ENCODE assay signal across 36 mouse cellular contexts in the genomic region with DNA sequence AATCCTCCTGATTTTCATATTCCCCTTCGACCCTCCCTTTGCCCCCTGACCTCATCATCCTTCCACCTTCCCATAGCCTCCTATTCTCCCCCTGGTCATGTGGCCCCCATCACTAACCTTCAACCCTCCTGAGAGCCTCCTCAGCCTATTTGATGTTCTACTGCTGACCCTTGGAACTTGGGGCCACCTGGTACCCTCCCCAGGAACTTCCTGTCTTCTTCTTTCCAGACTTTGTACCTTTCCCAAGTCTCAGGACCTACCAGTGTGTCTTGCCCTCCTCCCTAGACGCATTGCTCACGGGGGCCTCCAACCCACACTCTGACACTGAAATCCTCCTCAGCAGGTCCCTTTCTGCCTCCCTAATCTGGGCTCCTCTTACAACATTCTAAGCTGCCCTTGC. TPM values are rescaled to one million over a fixed set of nuclear protein-coding genes. Genes with fewer than 3 reads are reported as not detected.
"Had no signal": no experiment of that assay in that cellular context is flagged by ENCODE, and none has a peak within 500 bp of the region (broad histone marks: within the 10 kb centered on the region; RNA-seq: fewer than 3 reads in every experiment).

No protein-coding gene starts in this region.

- H3K4me1 ChIP-seq: heart, embryonic 10.5 days; heart, embryonic 12.5 days; heart, embryonic 13.5 days; heart, embryonic 15.5 days; hindbrain, embryonic 10.5 days; hindbrain, embryonic 12.5 days; hindbrain, embryonic 13.5 days; hindbrain, embryonic 15.5 days; kidney, embryonic 15.5 days had no signal

- ATAC-seq: hindbrain, embryonic 16.5 days; hindbrain, postnatal 0 days; inflammation-experienced regulatory T-cells, adult 6 months; intestine, embryonic 16.5 days had no signal

- H3K9ac ChIP-seq: heart, embryonic 12.5 days; heart, embryonic 13.5 days; heart, embryonic 15.5 days; hindbrain, embryonic 12.5 days; hindbrain, embryonic 13.5 days; hindbrain, embryonic 14.5 days; hindbrain, embryonic 15.5 days; kidney, embryonic 15.5 days had no signal

- H3K4me2 ChIP-seq: heart, embryonic 11.5 days; heart, embryonic 12.5 days; heart, embryonic 13.5 days; heart, embryonic 15.5 days; hindbrain, embryonic 12.5 days; hindbrain, embryonic 13.5 days; hindbrain, embryonic 14.5 days; hindbrain, embryonic 15.5 days; kidney, embryonic 15.5 days had no signal

- H3K9me3 ChIP-seq: heart, embryonic 10.5 days; heart, embryonic 12.5 days; heart, embryonic 13.5 days; heart, embryonic 15.5 days; hindbrain, embryonic 10.5 days; hindbrain, embryonic 12.5 days; hindbrain, embryonic 13.5 days; hindbrain, embryonic 15.5 days; kidney, embryonic 15.5 days had no signal

- H3K27me3 ChIP-seq: heart, embryonic 12.5 days; heart, embryonic 13.5 days; heart, embryonic 15.5 days; hindbrain, embryonic 12.5 days; hindbrain, embryonic 13.5 days; hindbrain, embryonic 15.5 days; kidney, embryonic 15.5 days had no signal

- H3K27ac ChIP-seq: heart, adult 2 months; heart, embryonic 10.5 days; heart, embryonic 13.5 days; heart, embryonic 15.5 days; hindbrain, embryonic 10.5 days; hindbrain, embryonic 12.5 days; hindbrain, embryonic 13.5 days; hindbrain, embryonic 14.5 days; hindbrain, embryonic 15.5 days; hindbrain, postnatal 0 days; kidney, embryonic 15.5 days; layer of hippocampus, adult 2 months; left cerebral cortex, adult 2 months had no signal

- DNase-seq: heart, adult 18-20 months; heart, adult 2 months; heart, postnatal 10 days; heart, postnatal 14 days; heart, postnatal 36 days; heart, postnatal 4 days; kidney, adult 11 months; kidney, postnatal 14 days; kidney, postnatal 4 days; layer of hippocampus, adult 9-11 months; layer of hippocampus, postnatal 36 days had no signal

- H3K36me3 ChIP-seq: heart, embryonic 10.5 days; heart, embryonic 12.5 days; heart, embryonic 13.5 days; heart, embryonic 15.5 days; hindbrain, embryonic 10.5 days; hindbrain, embryonic 12.5 days; hindbrain, embryonic 13.5 days; hindbrain, embryonic 15.5 days; kidney, embryonic 15.5 days had no signal

- H3K4me3 ChIP-seq: heart, adult 2 months; heart, embryonic 10.5 days; heart, embryonic 12.5 days; heart, embryonic 13.5 days; heart, embryonic 15.5 days; hindbrain, embryonic 10.5 days; hindbrain, embryonic 12.5 days; hindbrain, embryonic 13.5 days; hindbrain, embryonic 15.5 days; kidney, embryonic 15.5 days; layer of hippocampus, adult 2 months; left cerebral cortex, adult 2 months had no signal

RNA-seq across cellular contexts. Expression of a gene that starts 22.0 kb away (rescaled TPM):
- polyA plus RNA-seq: heart, adult 2 months; hindbrain, embryonic 11.5 days; inflammation-experienced regulatory T-cells, adult 6 months; large intestine, adult 2 months had no signal

RNA-seq across cellular contexts. Expression of a gene that starts 55.0 kb away (rescaled TPM):
- polyA plus RNA-seq: heart, adult 2 months; heart, embryonic 10.5 days; heart, embryonic 11.5 days; heart, embryonic 12.5 days; heart, embryonic 13.5 days; heart, embryonic 14.5 days; heart, embryonic 15.5 days; heart, embryonic 16.5 days; heart, postnatal 0 days; hindbrain, embryonic 10.5 days; hindbrain, embryonic 11.5 days; hindbrain, embryonic 12.5 days; hindbrain, embryonic 13.5 days; hindbrain, embryonic 14.5 days; hindbrain, embryonic 15.5 days; hindbrain, embryonic 16.5 days; hindbrain, postnatal 0 days; inflammation-experienced regulatory T-cells, adult 6 months; intestine, embryonic 14.5 days; intestine, embryonic 16.5 days; kidney, embryonic 14.5 days; kidney, embryonic 15.5 days; kidney, embryonic 16.5 days; large intestine, adult 2 months had no signal
